Mouse (Mus musculus) heart, embryonic 12.5 days (tissue): ENCODE data around the gene Il24. TPM values are rescaled to one million over a fixed set of nuclear protein-coding genes. Genes with fewer than 3 reads are reported as not detected.

Experiments
- polyA plus RNA-seq: library from polyadenylated mRNA; unstranded; fragments of >200 nt; fragmentation: Nextera tagmentation; extraction: Ambion mirVana; gene quantifications from 2 replicates; pipeline ENCODE4 v1.2.1, GENCODE M21; 2016

The Il24 gene
- polyA plus RNA-seq, 1 experiment from 2014 or later = not detected

Other genes with a start within 250 kb of the Il24 start
- gene C4bp, start 225.8 kb downstream of the Il24 start, polyA plus RNA-seq = not detected in 2 replicates
- gene Gm29427, start 171.7 kb downstream of the Il24 start, polyA plus RNA-seq = not detected in 2 replicates
- 8.8 and 9.9 TPM in 2 replicates for gene Yod1, start 170.1 kb downstream of the Il24 start, polyA plus RNA-seq
- 8.4 and 9.0 TPM in 2 replicates for gene Pfkfb2, start 158.2 kb downstream of the Il24 start, polyA plus RNA-seq
- gene AA986860, start 155.5 kb downstream of the Il24 start, polyA plus RNA-seq = 0.68 and 0.82 TPM in 2 replicates
- 0.15 and 0.21 TPM in 2 replicates for gene Fcamr, start 86.6 kb downstream of the Il24 start, polyA plus RNA-seq
- gene Pigr, start 60.8 kb downstream of the Il24 start, polyA plus RNA-seq = not detected in 2 replicates
- gene Fcmr, start 21.8 kb downstream of the Il24 start, polyA plus RNA-seq = 1.1 and 1.3 TPM in 2 replicates
- not detected in 2 replicates for gene Il20, start 24.0 kb upstream of the Il24 start, polyA plus RNA-seq
- not detected in 2 replicates for gene Il19, start 52.7 kb upstream of the Il24 start, polyA plus RNA-seq
- not detected in 2 replicates for gene Il10, start 132.4 kb upstream of the Il24 start, polyA plus RNA-seq
- 89.1 and 93.0 TPM in 2 replicates for gene Mapkapk2, start 210.4 kb upstream of the Il24 start, polyA plus RNA-seq